Mouse (Mus musculus): ENCODE measurements around the gene Tmem170. TPM values are rescaled to one million over a fixed set of nuclear protein-coding genes. Genes with fewer than 3 reads are reported as not detected.

Gene Tmem170
- polyA plus RNA-seq (2015; fragmentation: Nextera tagmentation; extraction: Ambion mirVana): 10.6 and 13.7 TPM in 2 replicates

DNA sequence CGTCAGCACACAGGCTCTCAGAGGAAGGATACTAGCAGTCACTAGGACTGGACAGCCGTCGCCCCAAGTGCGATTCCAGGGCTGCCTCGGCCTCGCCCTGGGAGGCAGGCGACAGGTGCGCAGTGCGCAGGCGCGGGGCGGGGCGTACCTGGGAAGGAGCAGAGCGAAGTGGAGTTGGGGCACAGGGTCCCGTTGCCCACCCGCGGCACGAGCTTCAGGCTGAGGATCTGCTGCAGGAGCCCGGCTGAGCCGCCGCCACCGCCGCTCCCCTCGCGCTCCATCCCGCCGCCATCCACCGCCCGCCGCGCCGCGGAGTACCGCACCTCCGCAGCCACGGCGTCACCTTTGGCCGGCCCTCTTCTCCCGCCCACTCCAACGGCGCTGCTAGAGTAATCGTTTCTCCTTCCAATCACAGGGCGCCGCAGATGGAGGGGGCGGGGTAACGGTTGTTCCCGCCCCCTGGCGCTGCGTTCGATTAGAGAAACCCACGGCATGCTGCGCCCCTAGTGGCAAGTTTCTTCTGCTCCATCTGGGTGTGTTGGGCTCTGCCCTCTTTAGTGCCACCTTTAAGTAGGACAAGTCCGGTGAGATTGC, at the start of gene Tmem170:
Gene Tmem170, minus strand, starts transcription at position 396 of the 594 bp plus-strand sequence.
- peaks cover 3% of the 10 kb centered on the region; the same call in 1 of the 2 replicates for H3K4me1 ChIP-seq (ENCODE audit: insufficient read depth, low read length)
- H3K27me3 ChIP-seq (ENCODE audit: insufficient read depth, low read length): no peaks in the 10 kb centered on the region
- H3K27ac ChIP-seq (ENCODE audit: low read length): peak within 1 kb of the TSS; percentile 86
- ATAC-seq (ENCODE audit: low FRiP score, low TSS enrichment): peak; percentile 98
- H3K36me3 ChIP-seq (ENCODE audit: insufficient read depth, low read length): no peaks in the 10 kb centered on the region
- peak within 1 kb of the TSS; percentile 84 for H3K4me2 ChIP-seq (replicated peaks; ENCODE audit: low read depth, low read length)
- 0% methylated on average over 44 of the region's 53 CpGs for WGBS
- peak within 1 kb of the TSS; percentile 88 for H3K9ac ChIP-seq (replicated peaks; ENCODE audit: low read length)
- peak within 1 kb of the TSS; percentile 81 for H3K4me3 ChIP-seq (ENCODE audit: low read length)
- no peaks in the 10 kb centered on the region for H3K9me3 ChIP-seq (ENCODE audit: low read length)

DNA sequence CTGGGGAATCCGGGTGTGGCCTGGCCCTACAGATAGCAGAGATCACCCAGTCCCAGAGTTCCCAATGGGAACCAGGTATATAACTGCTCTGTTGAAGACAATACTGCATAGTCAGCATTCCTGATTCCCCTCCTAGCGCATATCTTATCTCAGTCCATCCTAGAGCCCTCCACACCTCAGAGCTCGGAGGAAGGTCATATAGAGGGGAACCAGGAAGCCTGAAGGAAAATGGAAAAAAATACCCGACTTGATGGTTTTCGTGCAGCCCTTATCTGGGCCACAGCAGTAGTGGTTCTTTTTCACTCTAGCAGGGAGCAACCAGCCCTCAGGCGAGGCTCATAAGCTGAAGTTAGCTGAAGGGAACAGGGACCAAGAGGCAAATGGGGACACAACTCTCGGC, 48.4 kb upstream of the Tmem170 start:
- ATAC-seq (ENCODE audit: low FRiP score, low TSS enrichment): no peak
- WGBS: 75% methylated on average over 7 of the region's 7 CpGs

DNA sequence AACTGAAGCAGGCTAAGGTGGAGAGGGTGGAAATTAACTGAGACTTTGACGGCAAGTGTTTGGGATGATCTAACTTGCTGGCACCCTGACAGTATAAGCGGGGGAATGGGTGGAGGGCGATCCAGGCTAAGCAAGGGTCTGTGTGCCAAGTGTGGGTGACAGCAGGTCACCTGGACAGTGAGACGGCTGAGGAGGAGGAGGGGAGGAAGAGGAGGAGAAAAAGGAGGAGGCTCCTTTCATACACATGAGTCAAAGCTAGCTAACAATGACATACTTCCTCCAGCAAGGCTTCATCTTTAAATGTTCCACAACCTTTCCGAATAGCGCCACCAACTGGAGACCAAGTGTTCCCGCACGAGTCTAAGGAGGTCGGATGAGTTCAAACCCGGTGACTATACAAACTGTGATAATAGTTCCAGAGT, 46.8 kb upstream of the Tmem170 start:
- 29% methylated on average over 10 of the region's 10 CpGs for WGBS
- Histone ChIP-seq H3K36me3 (ENCODE audit: insufficient read depth, low read length) (no peaks in the 10 kb centered on the region), H3K27me3 (ENCODE audit: insufficient read depth, low read length) (no peaks in the 10 kb centered on the region), H3K9me3 (ENCODE audit: low read length) (no peaks in the 10 kb centered on the region), H3K4me1 (ENCODE audit: insufficient read depth, low read length) (peaks cover 6% of the 10 kb centered on the region; the same call in 1 of the 2 replicates), H3K27ac (ENCODE audit: low read length) (no peak overlapping the region), H3K9ac (replicated peaks; ENCODE audit: low read length) (no peak overlapping the region), H3K4me2 (replicated peaks; ENCODE audit: low read depth, low read length) (no peak overlapping the region), H3K4me3 (ENCODE audit: low read length) (no peak overlapping the region)
- ATAC-seq (ENCODE audit: low FRiP score, low TSS enrichment): peak; percentile 42; the same call in 1 of the 2 replicates

More for the DNA sequence above, 48.4 kb upstream of the Tmem170 start:
- H3K27ac ChIP-seq (ENCODE audit: low read length): no peak overlapping the region
- peaks cover 6% of the 10 kb centered on the region; the same call in 1 of the 2 replicates for H3K4me1 ChIP-seq (ENCODE audit: insufficient read depth, low read length)
- H3K9me3 ChIP-seq (ENCODE audit: low read length): no peaks in the 10 kb centered on the region
- H3K4me2 ChIP-seq (replicated peaks; ENCODE audit: low read depth, low read length): no peak overlapping the region
- no peak overlapping the region for H3K9ac ChIP-seq (replicated peaks; ENCODE audit: low read length)
- no peak overlapping the region for H3K4me3 ChIP-seq (ENCODE audit: low read length)
- no peaks in the 10 kb centered on the region for H3K27me3 ChIP-seq (ENCODE audit: insufficient read depth, low read length)
- no peaks in the 10 kb centered on the region for H3K36me3 ChIP-seq (ENCODE audit: insufficient read depth, low read length)

DNA sequence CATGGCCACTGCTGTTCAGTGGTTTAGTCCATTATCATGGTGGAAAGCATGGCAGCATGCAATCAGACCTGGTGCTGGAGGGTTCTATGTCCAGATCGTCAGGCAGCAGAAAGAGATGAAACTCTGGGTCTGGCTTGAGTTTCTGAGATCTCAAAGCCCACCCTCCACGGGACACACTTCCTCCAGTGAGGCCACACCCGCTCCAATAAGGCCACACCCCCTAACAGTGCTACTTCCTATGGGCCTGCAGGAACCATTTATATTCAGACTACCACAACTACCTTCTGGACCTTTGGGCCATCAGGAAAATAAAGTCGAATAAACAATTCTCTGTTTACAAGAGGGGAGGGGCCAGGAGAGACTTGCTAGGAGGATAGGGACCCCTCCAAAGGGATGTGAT, 44.4 kb upstream of the Tmem170 start:
- Histone ChIP-seq H3K9ac (replicated peaks; ENCODE audit: low read length) (no peak overlapping the region), H3K4me3 (ENCODE audit: low read length) (no peak overlapping the region), H3K4me1 (ENCODE audit: insufficient read depth, low read length) (peaks cover 6% of the 10 kb centered on the region; the same call in 1 of the 2 replicates), H3K27ac (ENCODE audit: low read length) (peak overlapping the region; percentile 46; the same call in 1 of the 2 replicates), H3K36me3 (ENCODE audit: insufficient read depth, low read length) (peaks cover 2% of the 10 kb centered on the region; the same call in 1 of the 2 replicates), H3K27me3 (ENCODE audit: insufficient read depth, low read length) (no peaks in the 10 kb centered on the region), H3K9me3 (ENCODE audit: low read length) (no peaks in the 10 kb centered on the region), H3K4me2 (replicated peaks; ENCODE audit: low read depth, low read length) (no peak overlapping the region)
- WGBS: 70% methylated on average over 4 of the region's 4 CpGs
- ATAC-seq (ENCODE audit: low FRiP score, low TSS enrichment): no peak

DNA sequence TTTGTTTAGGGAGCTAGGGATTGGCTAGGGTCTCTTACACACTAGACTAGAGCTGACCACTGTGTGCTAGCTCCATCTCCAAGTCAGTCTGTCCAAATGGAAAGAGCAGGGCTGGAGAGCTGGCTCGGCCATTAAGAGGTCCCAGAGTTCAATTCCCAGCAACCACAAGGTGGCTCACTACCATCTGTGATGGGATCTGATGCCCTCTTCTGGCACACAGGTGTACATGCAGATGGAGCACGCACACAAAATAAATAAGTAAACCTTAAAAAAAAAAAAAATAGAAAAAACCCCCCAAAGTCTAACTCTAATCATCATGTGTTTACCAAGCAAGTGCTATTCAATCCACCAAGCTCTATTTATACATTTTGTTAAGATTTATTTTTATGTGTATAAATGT, 43.1 kb upstream of the Tmem170 start:
- H3K36me3 ChIP-seq (ENCODE audit: insufficient read depth, low read length): peaks cover 2% of the 10 kb centered on the region; the same call in 1 of the 2 replicates
- H3K4me1 ChIP-seq (ENCODE audit: insufficient read depth, low read length): peaks cover 6% of the 10 kb centered on the region; the same call in 1 of the 2 replicates
- no peaks in the 10 kb centered on the region for H3K27me3 ChIP-seq (ENCODE audit: insufficient read depth, low read length)
- no peak overlapping the region for H3K27ac ChIP-seq (ENCODE audit: low read length)
- no peak for ATAC-seq (ENCODE audit: low FRiP score, low TSS enrichment)
- no peak overlapping the region for H3K4me2 ChIP-seq (replicated peaks; ENCODE audit: low read depth, low read length)
- no peaks in the 10 kb centered on the region for H3K9me3 ChIP-seq (ENCODE audit: low read length)
- H3K4me3 ChIP-seq (ENCODE audit: low read length): no peak overlapping the region
- 94% methylated on average over 2 of the region's 2 CpGs for WGBS
- no peak overlapping the region for H3K9ac ChIP-seq (replicated peaks; ENCODE audit: low read length)

DNA sequence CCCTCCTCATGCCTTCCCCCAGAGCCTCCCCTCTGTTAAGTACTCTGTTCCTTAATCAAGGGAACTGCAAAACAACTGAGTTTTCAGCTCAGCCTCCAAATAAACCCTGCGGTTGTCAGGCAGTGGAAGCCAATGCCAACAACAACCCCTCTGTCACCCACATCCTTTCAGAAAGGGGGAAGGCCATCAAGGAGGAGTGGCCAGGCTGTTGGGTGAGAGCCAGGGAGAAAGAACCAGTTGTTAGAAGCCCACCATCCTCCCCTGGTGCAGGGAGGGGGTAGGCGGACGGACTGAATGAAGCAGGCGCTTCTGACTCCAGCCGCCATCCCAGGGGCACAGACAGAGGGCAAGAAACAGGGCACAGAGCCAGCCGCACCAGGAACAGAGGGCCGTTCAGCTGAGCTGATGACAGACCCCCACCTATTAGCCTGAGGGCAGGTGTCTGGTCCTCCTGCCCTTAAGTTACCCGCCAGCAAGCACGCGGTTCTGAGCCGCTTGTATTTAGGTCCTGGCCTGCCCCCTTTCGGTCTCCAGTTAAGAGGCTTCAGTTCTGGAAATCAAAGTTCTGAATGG, 36.4 kb upstream of the Tmem170 start:
- Histone ChIP-seq H3K9me3 (ENCODE audit: low read length) (no peaks in the 10 kb centered on the region), H3K27ac (ENCODE audit: low read length) (no peak overlapping the region), H3K4me1 (ENCODE audit: insufficient read depth, low read length) (peaks cover 8% of the 10 kb centered on the region), H3K4me3 (ENCODE audit: low read length) (no peak overlapping the region), H3K36me3 (ENCODE audit: insufficient read depth, low read length) (peaks cover 2% of the 10 kb centered on the region; the same call in 1 of the 2 replicates), H3K9ac (replicated peaks; ENCODE audit: low read length) (no peak overlapping the region), H3K27me3 (ENCODE audit: insufficient read depth, low read length) (peaks cover 17% of the 10 kb centered on the region), H3K4me2 (replicated peaks; ENCODE audit: low read depth, low read length) (no peak overlapping the region)
- ATAC-seq (ENCODE audit: low FRiP score, low TSS enrichment): 0 out of 2 replicates have a peak, but pooled peaks have one; percentile 40
- WGBS: 49% methylated on average over 12 of the region's 12 CpGs

DNA sequence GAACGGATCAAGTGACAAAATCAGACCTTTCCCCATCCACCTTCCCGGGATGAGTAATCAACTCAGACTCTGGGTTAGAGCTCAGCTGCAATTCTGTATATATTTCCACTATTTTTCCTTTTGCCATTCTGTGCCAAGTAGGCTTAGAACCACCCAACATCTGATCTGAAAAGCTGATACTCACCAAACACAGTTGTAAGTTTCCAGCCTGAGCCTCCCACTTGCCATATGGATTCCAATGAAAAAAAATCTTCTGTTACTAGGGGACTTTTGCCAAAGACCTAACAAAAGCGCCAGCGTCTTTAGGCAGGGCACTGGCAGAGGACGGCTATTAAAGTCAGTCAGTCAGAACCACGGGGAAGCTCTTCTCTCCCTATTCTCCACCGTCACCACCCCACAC, 35.0 kb upstream of the Tmem170 start:
- Histone ChIP-seq H3K9me3 (ENCODE audit: low read length) (no peaks in the 10 kb centered on the region), H3K9ac (replicated peaks; ENCODE audit: low read length) (no peak overlapping the region), H3K4me2 (replicated peaks; ENCODE audit: low read depth, low read length) (no peak overlapping the region), H3K27ac (ENCODE audit: low read length) (no peak overlapping the region), H3K4me1 (ENCODE audit: insufficient read depth, low read length) (peaks cover 8% of the 10 kb centered on the region), H3K36me3 (ENCODE audit: insufficient read depth, low read length) (no peaks in the 10 kb centered on the region), H3K27me3 (ENCODE audit: insufficient read depth, low read length) (peaks cover 17% of the 10 kb centered on the region), H3K4me3 (ENCODE audit: low read length) (no peak overlapping the region)
- 27% methylated on average over 7 of the region's 7 CpGs for WGBS
- ATAC-seq (ENCODE audit: low FRiP score, low TSS enrichment): no peak

DNA sequence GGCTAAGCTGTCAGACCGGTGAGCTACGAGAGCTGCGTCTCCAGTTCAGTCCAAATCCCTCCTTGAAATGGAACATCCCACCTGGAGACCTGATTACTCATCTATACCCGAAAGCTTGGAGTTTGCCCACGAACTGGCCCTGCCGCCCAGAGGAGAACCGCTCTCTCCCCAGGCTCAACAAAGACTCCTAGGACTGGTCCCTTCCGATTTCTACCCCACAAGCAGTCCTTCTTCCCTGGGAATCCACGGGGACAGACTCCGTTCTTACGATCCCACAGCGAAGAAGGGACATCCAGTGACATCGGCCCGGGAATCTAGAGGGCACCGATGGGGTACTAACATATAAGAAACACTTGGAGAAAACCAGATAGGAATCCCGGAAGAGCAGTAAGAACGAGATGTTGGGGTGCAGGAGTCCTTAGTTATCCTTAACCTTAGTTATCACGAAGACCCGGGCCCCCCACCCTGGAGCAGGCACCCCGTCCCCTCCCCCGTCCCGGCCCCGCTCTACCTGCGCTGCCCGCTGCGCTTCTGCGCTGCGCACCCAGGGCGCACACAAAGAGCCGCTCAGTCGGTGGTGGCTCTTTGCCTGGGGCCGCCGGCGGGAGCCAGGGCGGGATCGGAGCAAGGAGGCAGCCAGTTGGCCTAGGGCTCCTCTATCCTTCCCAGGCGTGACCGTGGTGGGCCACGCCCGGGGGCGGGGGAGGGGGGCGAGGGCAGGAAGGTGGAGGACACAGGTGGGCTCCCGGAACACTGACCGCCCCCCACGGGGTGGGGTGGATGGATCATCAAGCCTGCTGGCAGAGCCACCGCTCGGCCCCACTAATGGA, 33.3 kb upstream of the Tmem170 start, which contains the start of gene Chst5:
Gene Chst5, minus strand, starts transcription at position 827 of the 830 bp plus-strand sequence.
- Histone ChIP-seq H3K27ac (ENCODE audit: low read length) (no peak within 1 kb of the TSS), H3K4me3 (ENCODE audit: low read length) (peak within 1 kb of the TSS; percentile 44), H3K9me3 (ENCODE audit: low read length) (no peaks in the 10 kb centered on the region), H3K9ac (replicated peaks; ENCODE audit: low read length) (peak within 1 kb of the TSS; percentile 63), H3K27me3 (ENCODE audit: insufficient read depth, low read length) (peaks cover 17% of the 10 kb centered on the region), H3K4me1 (ENCODE audit: insufficient read depth, low read length) (peaks cover 8% of the 10 kb centered on the region), H3K36me3 (ENCODE audit: insufficient read depth, low read length) (no peaks in the 10 kb centered on the region), H3K4me2 (replicated peaks; ENCODE audit: low read depth, low read length) (peak within 1 kb of the TSS; percentile 74)
- peak; percentile 77 for ATAC-seq (ENCODE audit: low FRiP score, low TSS enrichment)
- WGBS: 6% methylated on average over 45 of the region's 47 CpGs

DNA sequence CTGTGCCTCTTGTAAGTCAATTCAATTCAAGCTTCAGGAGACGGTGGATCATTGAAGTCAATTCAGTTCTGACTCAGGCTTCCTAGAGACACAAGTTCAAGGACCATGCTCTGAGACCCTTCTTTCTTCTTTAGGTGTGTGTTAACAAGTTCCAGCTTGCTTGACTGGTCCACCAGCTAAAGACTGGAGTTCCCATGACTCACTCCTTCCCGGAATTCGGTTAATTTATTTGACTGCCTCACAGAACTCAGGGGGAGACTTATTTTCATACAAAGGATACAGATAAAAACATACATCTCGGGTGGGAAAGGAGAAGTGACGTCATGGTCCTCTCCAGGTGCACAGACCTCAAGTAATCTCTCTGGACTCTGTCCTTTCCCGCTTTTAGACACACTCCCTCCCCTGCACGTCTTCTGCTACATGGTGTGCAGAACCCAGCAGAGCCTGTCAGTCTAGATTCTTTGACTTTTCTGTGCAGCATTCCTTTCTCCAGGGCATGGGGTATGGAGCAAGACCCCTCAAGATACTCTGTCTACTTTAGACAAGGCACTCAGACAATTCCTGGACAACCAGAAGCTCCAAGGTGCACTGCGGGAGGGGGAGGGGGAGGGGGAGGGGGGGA, 29.1 kb upstream of the Tmem170 start:
- no peak overlapping the region for H3K27ac ChIP-seq (ENCODE audit: low read length)
- 62% methylated on average over 8 of the region's 8 CpGs for WGBS

More for the DNA sequence above, 29.1 kb upstream of the Tmem170 start:
- no peaks in the 10 kb centered on the region for H3K36me3 ChIP-seq (ENCODE audit: insufficient read depth, low read length)
- peaks cover 8% of the 10 kb centered on the region for H3K4me1 ChIP-seq (ENCODE audit: insufficient read depth, low read length)
- H3K4me2 ChIP-seq (replicated peaks; ENCODE audit: low read depth, low read length): no peak overlapping the region
- no peak overlapping the region for H3K4me3 ChIP-seq (ENCODE audit: low read length)
- no peak overlapping the region for H3K9ac ChIP-seq (replicated peaks; ENCODE audit: low read length)
- no peaks in the 10 kb centered on the region for H3K9me3 ChIP-seq (ENCODE audit: low read length)
- peaks cover 17% of the 10 kb centered on the region for H3K27me3 ChIP-seq (ENCODE audit: insufficient read depth, low read length)
- ATAC-seq (ENCODE audit: low FRiP score, low TSS enrichment): no peak
